31 mouse cellular contexts compared by ENCODE assay signal in the genomic region with DNA sequence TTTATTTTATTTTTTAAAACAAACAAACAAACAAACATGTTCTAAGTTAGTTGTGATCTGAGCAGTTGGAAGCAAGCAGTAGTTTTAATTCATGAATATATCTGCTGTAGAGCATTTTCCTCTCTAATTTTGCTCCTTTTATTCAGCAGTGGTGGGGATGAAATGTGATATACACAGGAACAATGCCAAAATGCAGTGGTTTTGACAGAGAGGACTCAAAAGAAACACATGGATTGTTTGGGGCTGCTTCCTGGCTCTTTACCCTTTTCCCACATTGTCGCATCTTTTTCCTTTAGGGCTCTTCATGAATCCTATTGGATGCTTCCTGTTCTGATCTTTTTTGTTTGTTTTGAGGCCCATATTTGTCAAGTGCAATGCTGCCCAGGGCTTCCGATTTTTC.
"Had no signal": no experiment of that assay in that cellular context is flagged by ENCODE, and none has a peak within 500 bp of the region (broad histone marks: within the 10 kb centered on the region; RNA-seq: fewer than 3 reads in every experiment).

No protein-coding gene starts in this region.

- H3K4me3 ChIP-seq: limb, embryonic 10.5 days; limb, embryonic 12.5 days; limb, embryonic 15.5 days; liver, embryonic 12.5 days; liver, embryonic 13.5 days; liver, embryonic 15.5 days; lung, embryonic 15.5 days; midbrain, embryonic 10.5 days; midbrain, embryonic 12.5 days; midbrain, embryonic 13.5 days; midbrain, embryonic 15.5 days; neural tube, embryonic 12.5 days; neural tube, embryonic 13.5 days had no signal

- ATAC-seq: liver, embryonic 12.5 days; liver, postnatal 0 days; midbrain, embryonic 13.5 days; midbrain, embryonic 15.5 days; midbrain, embryonic 16.5 days had no signal

- H3K9me3 ChIP-seq: limb, embryonic 10.5 days; limb, embryonic 12.5 days; limb, embryonic 13.5 days; limb, embryonic 15.5 days; liver, embryonic 12.5 days; liver, embryonic 13.5 days; liver, embryonic 15.5 days; lung, embryonic 15.5 days; megakaryocyte, embryonic 14.5 days; midbrain, embryonic 10.5 days; midbrain, embryonic 12.5 days; midbrain, embryonic 13.5 days; midbrain, embryonic 15.5 days; neural tube, embryonic 12.5 days; neural tube, embryonic 13.5 days had no signal

- H3K4me2 ChIP-seq: limb, embryonic 12.5 days; limb, embryonic 15.5 days; liver, embryonic 11.5 days; liver, embryonic 12.5 days; liver, embryonic 15.5 days; midbrain, embryonic 11.5 days; midbrain, embryonic 12.5 days; midbrain, embryonic 13.5 days; neural tube, embryonic 13.5 days had no signal

- H3K27ac ChIP-seq: limb, embryonic 10.5 days; limb, embryonic 12.5 days; limb, embryonic 13.5 days; limb, embryonic 15.5 days; liver, embryonic 12.5 days; liver, embryonic 13.5 days; liver, embryonic 14.5 days; liver, embryonic 15.5 days; lung, embryonic 15.5 days; macrophage; midbrain, embryonic 10.5 days; midbrain, embryonic 12.5 days; midbrain, embryonic 13.5 days; midbrain, embryonic 15.5 days; neural tube, embryonic 12.5 days; neural tube, embryonic 13.5 days had no signal

- DNase-seq: left cerebral cortex, postnatal 4 days; liver; liver, embryonic 13.5 days; liver, postnatal 0 days; lung, adult 18-20 months; lung, adult 2 months; lung, embryonic 14.5 days; lung, postnatal 10 days; lung, postnatal 14 days; lung, postnatal 36 days; lung, postnatal 4 days; midbrain, embryonic 14.5 days had no signal

- H3K9ac ChIP-seq: limb, embryonic 12.5 days; limb, embryonic 13.5 days; limb, embryonic 15.5 days; liver, embryonic 12.5 days; liver, embryonic 13.5 days; liver, embryonic 14.5 days; liver, embryonic 15.5 days; liver, postnatal 0 days; lung, embryonic 14.5 days; lung, embryonic 15.5 days; midbrain, embryonic 12.5 days; midbrain, embryonic 13.5 days; midbrain, embryonic 15.5 days; neural tube, embryonic 12.5 days; neural tube, embryonic 13.5 days had no signal

- H3K27me3 ChIP-seq: limb, embryonic 12.5 days; limb, embryonic 13.5 days; limb, embryonic 15.5 days; liver, embryonic 12.5 days; liver, embryonic 13.5 days; liver, embryonic 15.5 days; lung, embryonic 15.5 days; megakaryocyte, embryonic 14.5 days had no signal

- H3K36me3 ChIP-seq: limb, embryonic 10.5 days; limb, embryonic 12.5 days; limb, embryonic 13.5 days; limb, embryonic 15.5 days; liver, embryonic 12.5 days; liver, embryonic 13.5 days; liver, embryonic 15.5 days; lung, embryonic 15.5 days; midbrain, embryonic 10.5 days; midbrain, embryonic 12.5 days; midbrain, embryonic 13.5 days; midbrain, embryonic 15.5 days; neural tube, embryonic 12.5 days; neural tube, embryonic 13.5 days had no signal

- H3K4me1 ChIP-seq: neural tube, embryonic 12.5 days had no signal
